Mouse (Mus musculus): ENCODE measurements around the gene Nf2. TPM values are rescaled to one million over a fixed set of nuclear protein-coding genes. Genes with fewer than 3 reads are reported as not detected.

Gene Nf2
- total RNA-seq, 2 experiments from 2014 or later: 12.6 to 36.7 TPM

Other genes starting within 250 kb of the Nf2 start
- not detected in 2 replicates for gene Gm11032, start 229.5 kb downstream of the Nf2 start, total RNA-seq (2015)
- gene Gm11032, start 229.5 kb downstream of the Nf2 start, total RNA-seq (2017): not detected in 2 replicates
- 14.4 and 14.6 TPM in 2 replicates for gene Ascc2, start 211.8 kb downstream of the Nf2 start, total RNA-seq (2015)
- gene Ascc2, start 211.8 kb downstream of the Nf2 start, total RNA-seq (2017): 15.7 and 16.0 TPM in 2 replicates
- gene Uqcr10, start 145.2 kb downstream of the Nf2 start, total RNA-seq (2015): 135 and 148 TPM in 2 replicates
- gene Uqcr10, start 145.2 kb downstream of the Nf2 start, total RNA-seq (2017): 73.7 and 87.8 TPM in 2 replicates
- gene Zmat5, start 144.9 kb downstream of the Nf2 start, total RNA-seq (2015): 35.2 and 45.0 TPM in 2 replicates
- 11.7 and 12.5 TPM in 2 replicates for gene Zmat5, start 144.9 kb downstream of the Nf2 start, total RNA-seq (2017)
- not detected in 2 replicates for gene Cabp7, start 102.8 kb downstream of the Nf2 start, total RNA-seq (2015)
- not detected in 2 replicates for gene Cabp7, start 102.8 kb downstream of the Nf2 start, total RNA-seq (2017)
- 1.8 and 3.1 TPM in 2 replicates for gene Nipsnap1, start 24.4 kb upstream of the Nf2 start, total RNA-seq (2015)
- gene Nipsnap1, start 24.4 kb upstream of the Nf2 start, total RNA-seq (2017): 3.9 and 5.9 TPM in 2 replicates
- 14.0 and 16.5 TPM in 2 replicates for gene Thoc5, start 45.8 kb upstream of the Nf2 start, total RNA-seq (2015)
- gene Thoc5, start 45.8 kb upstream of the Nf2 start, total RNA-seq (2017): 31.6 and 32.3 TPM in 2 replicates
- gene Nefh, start 98.5 kb upstream of the Nf2 start, total RNA-seq (2015): 0.21 and 0.33 TPM in 2 replicates
- 0.22 and 0.28 TPM in 2 replicates for gene Nefh, start 98.5 kb upstream of the Nf2 start, total RNA-seq (2017)
- gene Ap1b1, start 137.3 kb upstream of the Nf2 start, total RNA-seq (2015): 38.8 and 39.4 TPM in 2 replicates
- gene Ap1b1, start 137.3 kb upstream of the Nf2 start, total RNA-seq (2017): 37.0 and 38.3 TPM in 2 replicates
- not detected in 2 replicates for gene Rasl10a, start 208.6 kb upstream of the Nf2 start, total RNA-seq (2015)
- gene Rasl10a, start 208.6 kb upstream of the Nf2 start, total RNA-seq (2017): not detected in 2 replicates
- gene Gas2l1, start 215.8 kb upstream of the Nf2 start, total RNA-seq (2015): 1.5 and 2.4 TPM in 2 replicates
- gene Gas2l1, start 215.8 kb upstream of the Nf2 start, total RNA-seq (2017): 0.89 and 1.1 TPM in 2 replicates
- gene Rhbdd3, start 249.4 kb upstream of the Nf2 start, total RNA-seq (2015): 2.6 and 6.0 TPM in 2 replicates
- 11.5 and 14.5 TPM in 2 replicates for gene Rhbdd3, start 249.4 kb upstream of the Nf2 start, total RNA-seq (2017)
- gene Ewsr1, start 249.7 kb upstream of the Nf2 start, total RNA-seq (2015): 129 and 153 TPM in 2 replicates
- 326 and 348 TPM in 2 replicates for gene Ewsr1, start 249.7 kb upstream of the Nf2 start, total RNA-seq (2017)